Mouse (Mus musculus) intestine, postnatal 0 days (tissue): ENCODE results near the gene 9330182O14Rik. TPM values are rescaled to one million over a fixed set of nuclear protein-coding genes. Genes with fewer than 3 reads are reported as not detected.

Source experiments
- ATAC-seq: fragments of 200-750 bp; cut with Nextera tagmentation; 2 replicates; pipeline ENCODE4 v1.8.0; 2017; ENCODE audit warnings: mild to moderate bottlenecking, moderate TSS enrichment, moderate library complexity
- H3K27ac ChIP-seq: fragments of 300-500 bp; sonication (generic); 2 replicates; pipeline ENCODE4 v1.5.1; 2014; ENCODE audit warnings: mild to moderate bottlenecking, low read depth, low read length, moderate library complexity
- H3K27me3 ChIP-seq: fragments of 300-500 bp; sonication (generic); replicated peaks from 2 replicates; pipeline ENCODE4 v1.6.1; 2014; ENCODE audit warnings: low read length, mixed read lengths; ENCODE audit not compliant: control insufficient read depth, insufficient read depth
- H3K36me3 ChIP-seq: fragments of 300-500 bp; sonication (generic); 2 replicates; pipeline ENCODE4 v1.6.1; 2014; ENCODE audit warnings: mild to moderate bottlenecking, moderate library complexity; ENCODE audit not compliant: control insufficient read depth, insufficient read depth
- H3K4me1 ChIP-seq: fragments of 300-500 bp; sonication (generic); replicated peaks from 2 replicates; pipeline ENCODE4 v1.6.1; 2014; ENCODE audit warnings: antibody characterized with exemption, low read length, mixed read lengths; ENCODE audit not compliant: control insufficient read depth, insufficient read depth
- H3K4me2 ChIP-seq: fragments of 300-500 bp; sonication (generic); replicated peaks from 2 replicates; pipeline ENCODE4 v1.6.1; 2014; ENCODE audit warnings: low read depth, mild to moderate bottlenecking, moderate library complexity
- H3K4me3 ChIP-seq: fragments of 300-500 bp; sonication (generic); 2 replicates; pipeline ENCODE4 v1.5.1; 2014; ENCODE audit warnings: low read depth, low read length
- H3K9ac ChIP-seq: fragments of 300-500 bp; sonication (generic); 2 replicates; pipeline ENCODE4 v1.6.1; 2014; ENCODE audit warnings: mild to moderate bottlenecking, low read depth, low read length
- H3K9me3 ChIP-seq: fragments of 300-500 bp; sonication (generic); 2 replicates; pipeline ENCODE4 v1.6.1; 2016; ENCODE audit warnings: mixed run types; ENCODE audit not compliant: control insufficient read depth
- CTCF ChIP-seq: sonication (generic); IDR thresholded peaks from 2 replicates; pipeline ENCODE4 v1.5.1; 2016; ENCODE audit warnings: low read depth, mild to moderate bottlenecking, control low read depth, antibody characterized with exemption, moderate library complexity
- WGBS: fragments of 180-500 bp; shearing (Covaris S2); extraction: QIAGEN DNeasy Blood & Tissue Kit; methylation state at CpG from one replicate; pipeline ENCODE4 v1.1.7; 2014; 5-methylcytosine and 5-hydroxymethylcytosine counted together
- polyA plus RNA-seq: library from polyadenylated mRNA; unstranded; fragments of >200 nt; fragmentation: Nextera tagmentation; extraction: Ambion mirVana; gene quantifications from 2 replicates; pipeline ENCODE4 v1.2.1, GENCODE M21; 2015

The 9330182O14Rik gene
- polyA plus RNA-seq, 1 experiment from 2014 or later: not detected

- 31% methylated on average over 9 of the region's 9 CpGs for WGBS
- no peak for ATAC-seq
- TF ChIP-seq CTCF: peak; percentile 79
- Histone ChIP-seq H3K36me3 (no peaks in the 10 kb centered on the region), H3K4me1 (no peaks in the 10 kb centered on the region), H3K9ac (no peak overlapping the region), H3K9me3 (no peaks in the 10 kb centered on the region), H3K27me3 (no peaks in the 10 kb centered on the region), H3K4me3 (0 out of 2 replicates have a peak overlapping the region, but pooled peaks have one; percentile 4), H3K27ac (no peak overlapping the region), H3K4me2 (no peak overlapping the region)
Measured at GRCm38 (mm10) chr15:40166560-40167275, 32.6 kb downstream of the 9330182O14Rik start.

- no peaks in the 10 kb centered on the region for H3K9me3 ChIP-seq
- H3K36me3 ChIP-seq: no peaks in the 10 kb centered on the region
- no peaks in the 10 kb centered on the region for H3K4me1 ChIP-seq
- H3K4me2 ChIP-seq: peak overlapping the region; percentile 47
- no peak overlapping the region for H3K27ac ChIP-seq
- no peaks in the 10 kb centered on the region for H3K27me3 ChIP-seq
- no peak overlapping the region for H3K9ac ChIP-seq
- ATAC-seq: no peak
- TF ChIP-seq CTCF: no peak
- 67% methylated on average over 26 of the region's 26 CpGs for WGBS
- 0 out of 2 replicates have a peak overlapping the region, but pooled peaks have one; percentile 4 for H3K4me3 ChIP-seq
Measured at GRCm38 (mm10) chr15:40167276-40168139, 33.3 kb downstream of the 9330182O14Rik start.

- no peak overlapping the region for H3K9ac ChIP-seq
- H3K27me3 ChIP-seq: no peaks in the 10 kb centered on the region
- no peak for TF ChIP-seq CTCF
- no peaks in the 10 kb centered on the region for H3K9me3 ChIP-seq
- 49% methylated on average over 10 of the region's 10 CpGs for WGBS
- no peak for ATAC-seq
- H3K4me2 ChIP-seq: peak overlapping the region; percentile 47
- H3K4me3 ChIP-seq: no peak overlapping the region
- no peaks in the 10 kb centered on the region for H3K36me3 ChIP-seq
- H3K27ac ChIP-seq: no peak overlapping the region
- H3K4me1 ChIP-seq: no peaks in the 10 kb centered on the region
Measured at GRCm38 (mm10) chr15:40168140-40168688, 34.0 kb downstream of the 9330182O14Rik start.

- Histone ChIP-seq H3K27me3 (no peaks in the 10 kb centered on the region), H3K4me1 (no peaks in the 10 kb centered on the region), H3K4me2 (no peak overlapping the region), H3K27ac (no peak overlapping the region), H3K9ac (no peak overlapping the region), H3K4me3 (no peak overlapping the region), H3K36me3 (no peaks in the 10 kb centered on the region), H3K9me3 (no peaks in the 10 kb centered on the region)
- no peak for ATAC-seq
- TF ChIP-seq CTCF: no peak
- WGBS: 69% methylated on average over 5 of the region's 5 CpGs
Measured at GRCm38 (mm10) chr15:40169061-40169460, 34.9 kb downstream of the 9330182O14Rik start.

GRCm38 (mm10) chr15:40169705-40170104 is 35.5 kb downstream of the 9330182O14Rik start:
- no peak for ATAC-seq

GRCm38 (mm10) chr15:40179423-40179822 is 45.3 kb downstream of the 9330182O14Rik start:
- no peaks in the 10 kb centered on the region for H3K9me3 ChIP-seq
- no peak for ATAC-seq

More at GRCm38 (mm10) chr15:40169705-40170104, 35.5 kb downstream of the 9330182O14Rik start:
- H3K4me1 ChIP-seq: no peaks in the 10 kb centered on the region
- no peaks in the 10 kb centered on the region for H3K36me3 ChIP-seq
- H3K27ac ChIP-seq: no peak overlapping the region
- H3K4me3 ChIP-seq: no peak overlapping the region
- H3K27me3 ChIP-seq: no peaks in the 10 kb centered on the region
- WGBS: 55% methylated on average over 13 of the region's 13 CpGs
- TF ChIP-seq CTCF: no peak
- H3K4me2 ChIP-seq: no peak overlapping the region
- H3K9me3 ChIP-seq: no peaks in the 10 kb centered on the region
- H3K9ac ChIP-seq: no peak overlapping the region

More at GRCm38 (mm10) chr15:40179423-40179822, 45.3 kb downstream of the 9330182O14Rik start:
- Histone ChIP-seq H3K27me3 (no peaks in the 10 kb centered on the region), H3K4me1 (no peaks in the 10 kb centered on the region), H3K36me3 (no peaks in the 10 kb centered on the region), H3K27ac (no peak overlapping the region), H3K4me2 (no peak overlapping the region), H3K9ac (no peak overlapping the region), H3K4me3 (no peak overlapping the region)
- WGBS: 22% methylated on average over 2 of the region's 2 CpGs
- TF ChIP-seq CTCF: no peak
